Mouse (Mus musculus) lung, embryonic 16.5 days (tissue): ENCODE measurements around the gene Acp6. TPM values are rescaled to one million over a fixed set of nuclear protein-coding genes. Genes with fewer than 3 reads are reported as not detected.

Experiments used
- ATAC-seq: fragments of 200-750 bp; cut with Nextera tagmentation; 2 replicates; pipeline ENCODE4 v1.8.0; 2017; ENCODE audit warnings: low read depth, mild to moderate bottlenecking, moderate library complexity
- H3K27ac ChIP-seq: fragments of 300-500 bp; sonication (generic); 2 replicates; pipeline ENCODE4 v1.5.1; 2014; ENCODE audit warnings: mild to moderate bottlenecking, control low read depth, low read length
- H3K27me3 ChIP-seq: fragments of 300-500 bp; sonication (generic); 2 replicates; pipeline ENCODE4 v1.6.1; 2014; ENCODE audit warnings: low read depth, low read length, mixed read lengths; ENCODE audit not compliant: control insufficient read depth, insufficient read depth
- H3K36me3 ChIP-seq: fragments of 300-500 bp; sonication (generic); 2 replicates; pipeline ENCODE4 v1.6.1; 2014; ENCODE audit warnings: low read length; ENCODE audit not compliant: control insufficient read depth, insufficient read depth
- H3K4me1 ChIP-seq: fragments of 300-500 bp; sonication (generic); replicated peaks from 2 replicates; pipeline ENCODE4 v1.6.1; 2014; ENCODE audit warnings: low read length, mixed read lengths; ENCODE audit not compliant: control insufficient read depth, insufficient read depth
- H3K4me2 ChIP-seq: fragments of 300-500 bp; sonication (generic); 2 replicates; pipeline ENCODE4 v1.6.1; 2014; ENCODE audit warnings: low read depth, low read length, control low read depth
- H3K4me3 ChIP-seq: fragments of 300-500 bp; sonication (generic); 2 replicates; pipeline ENCODE4 v1.5.1; 2014; ENCODE audit warnings: mild to moderate bottlenecking, low read length, control low read depth
- H3K9ac ChIP-seq: fragments of 300-500 bp; sonication (generic); 2 replicates; pipeline ENCODE4 v1.6.1; 2014; ENCODE audit warnings: low read length, control low read depth
- H3K9me3 ChIP-seq: fragments of 300-500 bp; sonication (generic); 2 replicates; pipeline ENCODE4 v1.6.1; 2016; ENCODE audit warnings: low read length; ENCODE audit not compliant: control insufficient read depth
- WGBS: fragments of 180-500 bp; shearing (Covaris S2); extraction: QIAGEN DNeasy Blood & Tissue Kit; methylation state at CpG from one replicate; pipeline ENCODE4 v1.1.7; 2014; 5-methylcytosine and 5-hydroxymethylcytosine counted together
- polyA plus RNA-seq: library from polyadenylated mRNA; unstranded; fragments of >200 nt; fragmentation: Nextera tagmentation; extraction: Ambion mirVana; gene quantifications from 2 replicates; pipeline ENCODE4 v1.2.1, GENCODE M21; 2015

Gene Acp6
- polyA plus RNA-seq, 1 experiment from 2014 or later, result 52.3 TPM

DNA sequence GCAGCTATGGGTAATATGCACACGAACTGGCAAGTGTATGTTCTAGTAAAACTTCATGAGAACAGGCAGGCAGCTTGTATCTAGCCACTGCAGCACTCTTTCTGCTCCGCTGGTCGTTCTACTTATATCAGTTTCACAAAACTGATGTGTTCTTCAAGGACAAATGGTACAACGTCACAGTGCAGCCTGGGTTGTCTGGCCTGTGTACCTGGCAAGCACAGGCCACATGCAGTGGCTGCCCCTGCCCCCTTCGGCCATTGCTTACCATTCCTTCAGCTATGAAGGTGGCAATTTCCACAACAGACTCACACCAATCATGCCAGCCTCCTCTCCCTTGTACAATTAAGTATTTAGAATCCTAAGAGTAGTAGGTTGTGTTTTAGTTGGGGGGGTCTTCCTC is 14.1 kb downstream of the Acp6 start:
- Histone ChIP-seq H3K9ac (no peak overlapping the region), H3K27ac (no peak overlapping the region), H3K36me3 (peaks cover 12% of the 10 kb centered on the region; the same call in 1 of the 2 replicates), H3K9me3 (no peaks in the 10 kb centered on the region), H3K4me2 (no peak overlapping the region), H3K27me3 (no peaks in the 10 kb centered on the region), H3K4me1 (no peaks in the 10 kb centered on the region), H3K4me3 (no peak overlapping the region)
- no peak for ATAC-seq
- WGBS, result 80% methylated on average over 5 of the region's 5 CpGs

DNA sequence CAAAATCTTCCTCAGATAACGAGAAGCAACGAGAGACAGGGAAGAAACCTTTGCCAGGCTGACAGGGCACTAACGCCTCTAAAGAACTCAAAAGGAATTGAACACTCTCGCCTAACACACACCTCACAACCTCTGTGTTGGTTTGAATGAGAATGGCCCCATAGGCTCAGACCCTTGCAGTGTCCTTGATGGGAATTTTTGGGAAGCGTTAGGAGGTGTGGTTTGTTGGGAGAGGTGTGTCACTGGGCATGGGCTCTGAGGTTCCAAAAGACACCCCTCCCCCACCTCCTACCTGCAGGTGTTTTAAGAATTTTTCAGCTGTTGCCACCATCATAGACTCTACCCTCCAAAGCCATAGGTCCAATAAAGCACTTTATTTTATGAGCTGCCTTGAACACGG is 20.3 kb downstream of the Acp6 start:
- H3K4me3 ChIP-seq, result no peak overlapping the region
- peaks cover 7% of the 10 kb centered on the region; the same call in 1 of the 2 replicates for H3K36me3 ChIP-seq
- 76% methylated on average over 6 of the region's 6 CpGs for WGBS
- H3K9ac ChIP-seq, result no peak overlapping the region
- no peak overlapping the region for H3K4me2 ChIP-seq
- H3K9me3 ChIP-seq, result no peaks in the 10 kb centered on the region
- ATAC-seq, result no peak
- H3K27ac ChIP-seq, result no peak overlapping the region
- no peaks in the 10 kb centered on the region for H3K27me3 ChIP-seq
- H3K4me1 ChIP-seq, result no peaks in the 10 kb centered on the region

DNA sequence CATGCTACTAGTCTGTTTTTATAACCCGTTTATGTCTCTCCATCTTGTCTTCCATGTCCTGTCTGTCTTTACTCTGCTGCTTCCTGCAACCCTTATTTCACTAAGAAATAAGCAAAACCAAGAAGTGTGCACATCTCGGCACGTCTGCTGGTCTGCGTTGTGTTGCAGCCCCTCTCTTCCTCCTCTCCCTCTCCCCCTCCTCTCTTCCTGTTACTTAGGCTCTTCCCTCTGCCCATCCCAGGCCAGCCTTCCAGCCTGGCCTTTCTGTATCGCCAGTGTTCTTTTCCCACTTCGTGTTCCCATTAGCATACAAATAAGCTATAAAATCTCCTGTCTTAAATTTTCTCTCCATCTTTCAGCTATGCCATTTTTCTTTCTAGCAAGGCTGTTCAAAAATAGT is 21.9 kb downstream of the Acp6 start:
- Histone ChIP-seq H3K4me2 (no peak overlapping the region), H3K27ac (no peak overlapping the region), H3K9me3 (no peaks in the 10 kb centered on the region), H3K4me1 (no peaks in the 10 kb centered on the region), H3K4me3 (no peak overlapping the region), H3K27me3 (no peaks in the 10 kb centered on the region), H3K9ac (no peak overlapping the region), H3K36me3 (peaks cover 7% of the 10 kb centered on the region; the same call in 1 of the 2 replicates)
- 46% methylated on average over 6 of the region's 6 CpGs for WGBS
- ATAC-seq, result no peak

DNA sequence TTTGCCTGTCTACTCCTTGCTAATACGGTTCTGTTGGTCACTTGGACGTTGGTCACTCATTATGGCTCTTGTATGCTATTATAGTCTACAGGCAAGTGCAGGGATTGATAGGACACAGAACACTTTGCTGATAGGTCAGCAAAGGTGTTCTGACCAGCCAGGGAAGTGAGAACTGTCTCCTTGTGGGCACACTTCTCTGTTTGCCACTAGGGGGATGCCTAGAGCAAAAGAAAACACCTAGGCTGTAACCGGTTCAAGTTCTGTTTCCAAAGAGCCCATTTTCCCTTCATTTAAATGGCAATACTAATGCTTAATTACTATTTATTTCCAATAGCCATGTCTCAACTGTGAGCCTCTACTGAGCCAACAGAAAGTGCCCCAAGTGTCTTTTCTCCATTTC is 25.2 kb downstream of the Acp6 start:
- H3K9me3 ChIP-seq, result no peaks in the 10 kb centered on the region
- no peak overlapping the region for H3K9ac ChIP-seq
- H3K27me3 ChIP-seq, result no peaks in the 10 kb centered on the region
- ATAC-seq, result no peak
- no peak overlapping the region for H3K4me3 ChIP-seq
- 46% methylated on average over 3 of the region's 3 CpGs for WGBS
- H3K4me1 ChIP-seq, result no peaks in the 10 kb centered on the region
- no peak overlapping the region for H3K4me2 ChIP-seq
- H3K36me3 ChIP-seq, result no peaks in the 10 kb centered on the region
- H3K27ac ChIP-seq, result no peak overlapping the region

DNA sequence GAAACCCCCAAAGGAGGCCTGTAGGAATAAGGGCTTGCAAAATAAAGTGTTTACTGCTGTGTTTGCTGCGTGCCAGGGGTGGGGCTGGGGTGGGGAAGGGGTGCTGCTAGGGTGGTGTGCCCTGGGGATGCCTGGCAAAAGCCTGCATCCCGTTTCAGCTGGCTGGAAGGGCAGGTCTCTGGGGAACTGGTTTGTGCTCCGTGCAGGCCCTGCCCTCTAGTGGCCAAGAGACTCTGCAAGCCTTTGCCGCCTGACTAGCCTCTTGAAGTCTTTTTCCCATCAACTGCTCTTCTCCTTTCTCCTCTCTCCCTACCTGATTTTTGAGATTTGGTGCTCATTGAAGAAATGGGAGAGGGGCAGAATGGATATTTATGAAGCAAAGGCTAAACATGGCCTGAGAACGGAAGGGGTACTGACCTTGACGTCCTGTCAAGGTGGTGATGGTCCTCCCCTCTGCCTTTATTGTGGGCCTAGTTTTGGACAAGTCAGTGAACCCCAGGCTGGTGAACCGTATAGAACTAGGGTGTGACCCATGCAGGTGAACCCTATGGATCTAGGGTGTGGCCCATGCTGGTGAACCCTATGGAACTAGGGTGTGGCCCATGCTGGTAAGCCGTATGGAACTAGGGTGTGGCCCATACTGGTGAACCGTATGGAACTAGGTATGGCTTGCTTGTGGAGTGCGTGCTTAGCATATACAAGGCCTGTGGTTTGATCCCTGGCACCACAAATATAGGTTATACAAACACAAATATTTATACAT is 26.7 kb downstream of the Acp6 start:
- Histone ChIP-seq H3K9me3 (no peaks in the 10 kb centered on the region), H3K9ac (no peak overlapping the region), H3K4me2 (no peak overlapping the region), H3K36me3 (no peaks in the 10 kb centered on the region), H3K4me3 (no peak overlapping the region), H3K27me3 (no peaks in the 10 kb centered on the region), H3K4me1 (no peaks in the 10 kb centered on the region), H3K27ac (no peak overlapping the region)
- WGBS, result 39% methylated on average over 10 of the region's 10 CpGs
- peak; percentile 63 for ATAC-seq

DNA sequence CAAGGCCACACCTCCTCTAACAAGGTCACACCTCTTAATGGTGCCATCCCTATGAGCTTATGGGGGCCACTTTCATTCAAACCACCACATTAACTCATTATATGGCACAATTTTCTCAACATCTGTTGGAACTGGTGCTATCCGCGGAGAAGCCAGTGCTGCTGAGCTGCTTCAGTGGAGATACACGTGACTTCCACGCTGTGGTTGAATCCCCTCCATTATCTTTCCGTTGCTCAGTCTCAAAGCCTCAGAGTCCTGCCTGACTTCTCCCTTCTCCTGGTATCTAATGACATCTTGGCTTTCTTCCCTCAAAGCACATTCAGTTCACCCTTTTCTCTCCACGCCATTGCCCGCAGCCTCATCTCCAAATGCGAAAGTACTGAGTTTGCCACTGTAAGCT is 38.0 kb downstream of the Acp6 start:
- ATAC-seq, result no peak
- Histone ChIP-seq H3K27ac (no peak overlapping the region), H3K4me1 (no peaks in the 10 kb centered on the region), H3K27me3 (no peaks in the 10 kb centered on the region), H3K4me2 (no peak overlapping the region), H3K9ac (no peak overlapping the region), H3K36me3 (no peaks in the 10 kb centered on the region), H3K4me3 (no peak overlapping the region), H3K9me3 (no peaks in the 10 kb centered on the region)
- WGBS, result 83% methylated on average over 8 of the region's 8 CpGs

DNA sequence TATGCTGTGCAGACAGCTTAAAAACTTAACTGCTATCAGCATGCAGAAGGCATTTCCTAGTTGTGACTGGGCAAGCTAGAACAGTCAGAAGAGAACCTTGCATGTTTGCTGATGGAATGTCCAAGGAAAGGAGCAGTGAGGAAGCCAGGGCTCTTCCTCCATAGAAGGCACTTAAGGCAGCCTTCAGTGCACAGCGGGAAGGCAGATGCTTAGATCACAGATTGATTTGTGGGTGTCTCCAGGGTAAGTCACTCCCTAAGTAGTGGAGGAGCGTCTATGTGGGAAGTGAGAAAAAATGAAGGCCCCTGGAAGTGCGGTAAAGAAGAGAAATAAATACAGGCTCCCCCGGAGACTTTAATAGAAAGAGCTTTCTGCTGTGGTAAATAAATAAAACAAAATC is 40.7 kb downstream of the Acp6 start:
- WGBS, result 24% methylated on average over 4 of the region's 4 CpGs
- Histone ChIP-seq H3K4me3 (no peak overlapping the region), H3K27ac (no peak overlapping the region), H3K4me2 (no peak overlapping the region), H3K9me3 (no peaks in the 10 kb centered on the region), H3K36me3 (no peaks in the 10 kb centered on the region; the same call in 1 of the 2 replicates), H3K4me1 (no peaks in the 10 kb centered on the region), H3K9ac (no peak overlapping the region), H3K27me3 (no peaks in the 10 kb centered on the region)
- no peak for ATAC-seq

DNA sequence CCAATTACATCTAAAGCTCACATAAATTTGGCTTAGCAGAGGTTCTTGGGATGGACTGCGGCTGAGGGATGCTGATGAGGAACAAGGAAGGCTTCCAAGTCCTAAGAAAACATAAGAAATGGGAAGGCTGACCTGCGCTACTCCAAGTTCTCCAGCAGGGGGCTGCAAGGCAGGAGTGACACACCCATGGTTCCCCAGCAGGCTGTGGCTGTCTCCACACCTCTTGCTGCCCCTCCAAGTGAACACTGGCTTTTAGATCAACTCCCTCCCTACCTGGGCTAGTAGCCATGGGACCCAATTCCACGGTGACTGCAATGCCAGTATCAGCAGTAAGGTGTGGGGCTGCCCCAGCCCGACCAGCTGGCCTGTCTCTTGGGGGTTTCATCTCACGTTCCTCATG is 43.4 kb downstream of the Acp6 start:
- 35% methylated on average over 5 of the region's 5 CpGs for WGBS
- no peaks in the 10 kb centered on the region for H3K4me1 ChIP-seq

DNA sequence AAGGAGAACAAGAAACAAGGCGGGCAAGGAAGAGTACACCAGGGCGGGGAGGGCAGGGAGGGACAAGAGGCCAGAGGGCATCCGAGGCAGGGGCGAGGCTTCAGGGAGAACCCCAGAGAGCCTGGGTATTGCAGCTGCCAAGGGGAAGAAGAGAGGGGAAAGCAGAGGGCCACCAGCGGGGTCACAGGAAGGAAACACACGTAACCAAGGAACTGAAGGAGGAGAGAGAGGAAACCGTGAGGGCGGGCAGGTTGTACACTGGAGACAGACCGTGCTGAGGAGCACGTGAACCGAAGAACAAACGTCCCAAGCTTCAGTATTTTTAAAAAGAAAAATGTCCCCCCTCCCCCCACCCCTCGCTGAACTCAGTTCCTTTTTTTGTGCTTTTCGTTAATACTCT is 45.3 kb downstream of the Acp6 start:
- H3K4me2 ChIP-seq, result no peak overlapping the region
- H3K27me3 ChIP-seq, result no peaks in the 10 kb centered on the region
- ATAC-seq, result no peak
- WGBS, result 54% methylated on average over 14 of the region's 14 CpGs
- no peaks in the 10 kb centered on the region for H3K9me3 ChIP-seq
- no peaks in the 10 kb centered on the region; the same call in 1 of the 2 replicates for H3K4me1 ChIP-seq
- no peak overlapping the region for H3K4me3 ChIP-seq
- peaks cover 28% of the 10 kb centered on the region for H3K36me3 ChIP-seq
- no peak overlapping the region for H3K9ac ChIP-seq
- H3K27ac ChIP-seq, result no peak overlapping the region

More for the DNA sequence above, 43.4 kb downstream of the Acp6 start:
- Histone ChIP-seq H3K27ac (no peak overlapping the region), H3K36me3 (peaks cover 16% of the 10 kb centered on the region), H3K9me3 (no peaks in the 10 kb centered on the region), H3K4me2 (no peak overlapping the region), H3K4me3 (no peak overlapping the region), H3K27me3 (no peaks in the 10 kb centered on the region), H3K9ac (no peak overlapping the region)
- ATAC-seq, result peak; percentile 74
